Mouse (Mus musculus): ENCODE results near the gene Ercc1. TPM values are rescaled to one million over a fixed set of nuclear protein-coding genes. Genes with fewer than 3 reads are reported as not detected.

Ercc1 gene
- polyA plus RNA-seq, 1 experiment from 2014 or later, result 94.5 TPM

DNA sequence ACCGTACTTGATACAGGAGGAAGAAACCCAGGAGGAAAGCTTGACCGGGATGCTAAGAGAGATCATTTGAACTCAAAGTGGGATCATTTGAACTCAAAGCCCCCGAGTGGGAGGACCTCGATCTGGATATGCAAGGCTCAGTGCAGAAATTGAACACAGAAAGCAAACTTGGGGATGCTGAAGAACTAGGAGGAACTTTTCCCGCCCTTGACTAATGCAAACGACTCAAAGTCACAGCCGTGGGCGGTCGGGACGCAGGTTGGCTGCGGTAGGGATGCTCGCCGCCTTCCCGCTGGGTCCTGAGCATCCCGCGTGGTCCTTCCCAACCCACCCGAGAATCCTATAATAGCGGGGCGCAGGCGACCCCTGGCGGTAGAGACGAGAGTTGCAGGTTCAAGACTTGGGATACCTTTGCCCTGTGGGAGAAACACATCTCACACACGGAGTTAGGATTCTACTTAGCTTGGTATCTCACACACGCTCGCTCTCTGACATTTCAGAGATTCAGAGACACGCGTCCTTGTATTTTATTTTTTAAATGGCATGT is 2.0 kb upstream of the Ercc1 start:
- ATAC-seq (ENCODE audit: insufficient number of reproducible peaks, insufficient read depth, low FRiP score, low TSS enrichment), result no peak
- WGBS, result under 1% methylated on average over 27 of the region's 27 CpGs
- no peak overlapping the region for H3K27ac ChIP-seq

DNA sequence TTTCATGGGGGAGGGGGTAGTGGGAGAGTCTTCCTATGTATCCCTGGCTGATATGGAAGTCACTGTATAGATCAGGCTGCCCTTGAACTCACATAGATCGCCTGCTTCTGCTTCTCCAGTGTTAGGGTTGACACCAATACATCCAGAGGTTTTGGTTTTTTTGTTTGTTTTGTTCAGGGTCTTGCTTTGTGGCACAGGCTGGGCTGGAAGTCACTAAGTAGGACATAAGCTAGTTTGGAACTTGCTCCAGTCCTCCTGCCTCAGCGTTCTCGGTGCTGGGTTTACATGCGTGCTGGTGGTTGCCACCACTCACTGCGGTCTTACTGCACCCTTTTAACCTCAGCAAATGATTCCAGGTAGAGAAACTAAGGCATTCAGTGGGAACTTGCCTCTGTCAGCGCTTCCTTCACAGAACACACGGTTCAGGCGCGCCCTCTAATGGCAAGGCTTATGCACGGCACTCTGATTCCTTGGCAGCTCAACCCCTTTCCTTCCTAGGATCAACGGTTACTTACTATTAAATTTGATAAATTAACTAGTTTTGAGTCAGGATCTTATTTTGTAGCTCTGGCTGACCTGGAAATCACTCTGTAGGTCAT is 1.3 kb upstream of the Ercc1 start:
- ATAC-seq (ENCODE audit: insufficient number of reproducible peaks, insufficient read depth, low FRiP score, low TSS enrichment), result no peak
- Histone ChIP-seq H3K36me3 (peaks cover 5% of the 10 kb centered on the region), H3K27ac (no peak overlapping the region), H3K27me3 (peaks cover 17% of the 10 kb centered on the region), H3K9ac (no peak overlapping the region), H3K4me1 (peaks cover 35% of the 10 kb centered on the region), H3K4me3 (no peak overlapping the region), H3K9me3 (no peaks in the 10 kb centered on the region), H3K4me2 (replicated peaks) (peak overlapping the region; percentile 95)
- 2% methylated on average over 11 of the region's 11 CpGs for WGBS

More for the DNA sequence above, 2.0 kb upstream of the Ercc1 start:
- H3K4me3 ChIP-seq, result peak overlapping the region; percentile 50
- peak overlapping the region; percentile 63 for H3K9ac ChIP-seq
- H3K4me1 ChIP-seq, result peaks cover 35% of the 10 kb centered on the region
- H3K36me3 ChIP-seq, result no peaks in the 10 kb centered on the region
- H3K9me3 ChIP-seq, result no peaks in the 10 kb centered on the region
- H3K4me2 ChIP-seq (replicated peaks), result peak overlapping the region; percentile 95
- H3K27me3 ChIP-seq, result peaks cover 17% of the 10 kb centered on the region

DNA sequence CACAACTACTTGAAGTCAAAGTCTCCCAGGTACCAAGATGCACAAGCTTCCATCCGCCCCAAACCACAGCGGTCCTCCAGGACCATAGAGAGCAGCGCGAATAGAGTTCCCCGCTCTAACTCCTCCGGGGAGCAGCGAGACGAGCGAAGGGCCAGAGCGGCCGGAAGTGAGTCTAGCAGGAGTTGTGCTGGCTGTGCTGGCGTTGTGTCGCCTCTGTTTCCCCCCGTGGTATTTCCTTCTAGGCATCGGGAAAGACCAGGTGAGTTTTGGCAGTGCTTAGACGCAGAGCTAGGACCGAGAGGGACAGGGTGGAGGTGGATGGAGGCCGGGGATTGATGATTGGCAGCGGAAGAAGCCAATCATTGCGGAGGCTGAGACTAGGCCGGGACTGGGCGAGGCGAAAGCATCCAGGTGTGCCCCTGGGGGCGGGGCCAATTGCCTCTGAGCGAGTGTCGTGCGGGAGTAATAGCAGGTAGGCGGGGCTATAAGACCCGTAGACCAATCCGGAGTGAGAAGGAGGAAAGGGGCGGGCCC is 427 bp downstream of the Ercc1 start:
- Histone ChIP-seq H3K4me3 (peak overlapping the region; percentile 68), H3K27me3 (peaks cover 17% of the 10 kb centered on the region), H3K4me1 (peaks cover 35% of the 10 kb centered on the region), H3K9ac (peak overlapping the region; percentile 41), H3K36me3 (peaks cover 22% of the 10 kb centered on the region), H3K27ac (peak overlapping the region; percentile 91), H3K4me2 (replicated peaks) (peak overlapping the region; percentile 73), H3K9me3 (no peaks in the 10 kb centered on the region)
- peak; percentile 90 for ATAC-seq (ENCODE audit: insufficient number of reproducible peaks, insufficient read depth, low FRiP score, low TSS enrichment)
- under 1% methylated on average over 31 of the region's 31 CpGs for WGBS

DNA sequence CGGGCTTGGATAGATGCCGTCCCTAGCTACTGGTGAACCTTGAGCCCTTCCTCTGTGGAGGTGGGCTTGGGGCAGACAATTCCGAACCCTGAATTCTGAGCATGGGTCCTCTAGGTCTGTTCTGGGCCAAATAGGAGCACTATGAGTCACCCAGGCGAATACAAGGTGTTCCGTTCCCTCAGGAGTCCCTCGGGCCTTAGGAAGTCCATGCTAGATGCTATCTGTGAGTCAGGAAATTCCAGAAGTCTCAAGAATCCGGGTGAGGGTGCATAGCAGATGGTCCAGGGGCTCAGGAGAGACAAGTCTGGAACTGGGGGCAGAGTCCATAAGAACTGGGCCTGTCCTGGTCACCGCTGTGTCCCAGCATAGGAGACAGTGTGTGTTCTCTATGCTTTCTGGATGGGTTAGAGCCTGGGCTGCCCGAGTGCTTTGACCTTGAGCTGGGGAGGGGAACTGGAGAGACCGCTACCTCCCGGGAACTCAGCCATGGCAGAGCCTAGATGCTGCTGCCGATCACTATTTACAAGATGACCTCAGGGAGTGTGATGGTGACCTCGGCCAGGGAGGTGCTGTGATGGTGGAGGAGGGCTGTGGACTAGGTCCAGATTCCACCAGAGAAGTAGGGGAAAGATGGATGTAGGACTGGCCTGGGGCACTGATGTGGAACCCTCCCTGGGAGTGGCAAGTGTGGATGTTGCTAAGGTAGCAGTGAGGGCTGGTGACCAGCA is 4.8 kb downstream of the Ercc1 start:
- ATAC-seq (ENCODE audit: insufficient number of reproducible peaks, insufficient read depth, low FRiP score, low TSS enrichment), result no peak
- Histone ChIP-seq H3K9me3 (no peaks in the 10 kb centered on the region), H3K4me3 (no peak overlapping the region), H3K9ac (no peak overlapping the region), H3K4me1 (peaks cover 16% of the 10 kb centered on the region), H3K4me2 (replicated peaks) (no peak overlapping the region), H3K27me3 (no peaks in the 10 kb centered on the region), H3K36me3 (peaks cover 60% of the 10 kb centered on the region), H3K27ac (no peak overlapping the region)
- WGBS, result 87% methylated on average over 13 of the region's 13 CpGs

DNA sequence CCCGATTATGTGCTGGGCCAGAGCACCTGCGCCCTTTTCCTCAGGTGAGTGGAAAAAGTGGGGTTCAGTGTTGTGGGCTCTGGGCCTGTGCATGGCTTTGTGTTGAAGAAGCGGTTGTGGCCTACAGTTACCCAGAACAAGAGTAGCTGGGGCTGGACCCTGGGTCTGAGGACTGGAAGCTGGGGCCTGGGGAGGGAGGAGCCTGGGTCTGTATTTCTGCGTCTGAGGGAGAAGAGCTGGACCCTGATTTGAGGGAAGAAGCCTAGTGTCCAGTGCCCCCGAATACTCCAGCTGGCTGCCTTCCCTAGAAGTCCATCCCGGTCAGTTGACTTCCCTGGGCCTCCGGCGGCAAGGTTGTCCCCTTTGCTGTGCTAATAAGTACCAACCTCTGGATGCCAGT is 5.6 kb downstream of the Ercc1 start:
- Histone ChIP-seq H3K27me3 (no peaks in the 10 kb centered on the region), H3K4me1 (peaks cover 12% of the 10 kb centered on the region), H3K36me3 (peaks cover 69% of the 10 kb centered on the region), H3K4me3 (no peak overlapping the region), H3K27ac (no peak overlapping the region), H3K9me3 (no peaks in the 10 kb centered on the region), H3K9ac (no peak overlapping the region), H3K4me2 (replicated peaks) (no peak overlapping the region)
- 93% methylated on average over 8 of the region's 8 CpGs for WGBS
- no peak for ATAC-seq (ENCODE audit: insufficient number of reproducible peaks, insufficient read depth, low FRiP score, low TSS enrichment)

DNA sequence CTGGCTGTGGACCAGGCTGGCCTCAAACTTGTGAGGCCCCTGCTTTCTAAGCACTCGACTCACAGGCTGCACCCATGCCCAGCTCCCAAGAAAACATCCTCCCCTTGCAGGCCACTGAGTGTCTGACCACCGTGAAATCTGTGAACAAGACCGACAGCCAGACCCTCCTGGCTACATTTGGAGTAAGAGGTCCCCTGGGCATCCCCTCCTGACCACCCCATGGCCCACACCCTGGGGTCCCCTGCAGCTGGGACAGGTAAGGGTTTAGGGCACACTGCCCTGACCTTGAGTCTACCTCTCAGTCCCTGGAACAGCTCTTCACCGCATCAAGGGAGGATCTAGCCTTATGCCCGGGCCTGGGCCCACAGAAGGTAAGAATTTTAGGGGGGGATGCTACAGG is 10.4 kb downstream of the Ercc1 start:
- Histone ChIP-seq H3K4me2 (replicated peaks) (no peak overlapping the region), H3K4me3 (no peak overlapping the region), H3K27ac (no peak overlapping the region), H3K27me3 (no peaks in the 10 kb centered on the region), H3K9ac (no peak overlapping the region), H3K36me3 (peaks cover 69% of the 10 kb centered on the region), H3K4me1 (peaks cover 17% of the 10 kb centered on the region; the same call in 1 of the 2 replicates), H3K9me3 (no peaks in the 10 kb centered on the region)
- 88% methylated on average over 5 of the region's 5 CpGs for WGBS
- ATAC-seq (ENCODE audit: insufficient number of reproducible peaks, insufficient read depth, low FRiP score, low TSS enrichment), result no peak

DNA sequence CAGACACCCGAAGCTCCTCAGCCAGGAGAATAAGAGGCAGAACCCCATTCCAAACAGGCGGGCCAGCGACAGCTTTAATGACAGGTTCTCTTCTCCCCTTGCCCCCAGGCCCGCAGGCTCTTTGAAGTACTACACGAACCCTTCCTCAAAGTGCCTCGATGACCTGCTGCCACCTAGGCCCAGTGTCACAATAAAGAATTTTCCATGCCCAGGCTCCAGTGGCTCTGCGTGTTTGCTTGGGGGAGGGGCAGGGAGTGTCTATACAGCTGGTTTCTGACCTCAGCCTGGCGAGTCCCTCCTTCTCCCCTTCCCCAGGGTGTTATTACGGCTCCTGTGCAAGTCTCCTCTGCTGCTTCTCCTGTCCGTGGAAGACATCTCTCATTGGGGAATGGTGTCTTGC is 11.7 kb downstream of the Ercc1 start:
- Histone ChIP-seq H3K9me3 (no peaks in the 10 kb centered on the region), H3K9ac (no peak overlapping the region), H3K4me2 (replicated peaks) (no peak overlapping the region), H3K27ac (no peak overlapping the region), H3K27me3 (no peaks in the 10 kb centered on the region), H3K4me3 (no peak overlapping the region), H3K4me1 (peaks cover 22% of the 10 kb centered on the region; the same call in 1 of the 2 replicates), H3K36me3 (peaks cover 59% of the 10 kb centered on the region)
- 69% methylated on average over 10 of the region's 10 CpGs for WGBS
- no peak for ATAC-seq (ENCODE audit: insufficient number of reproducible peaks, insufficient read depth, low FRiP score, low TSS enrichment)

DNA sequence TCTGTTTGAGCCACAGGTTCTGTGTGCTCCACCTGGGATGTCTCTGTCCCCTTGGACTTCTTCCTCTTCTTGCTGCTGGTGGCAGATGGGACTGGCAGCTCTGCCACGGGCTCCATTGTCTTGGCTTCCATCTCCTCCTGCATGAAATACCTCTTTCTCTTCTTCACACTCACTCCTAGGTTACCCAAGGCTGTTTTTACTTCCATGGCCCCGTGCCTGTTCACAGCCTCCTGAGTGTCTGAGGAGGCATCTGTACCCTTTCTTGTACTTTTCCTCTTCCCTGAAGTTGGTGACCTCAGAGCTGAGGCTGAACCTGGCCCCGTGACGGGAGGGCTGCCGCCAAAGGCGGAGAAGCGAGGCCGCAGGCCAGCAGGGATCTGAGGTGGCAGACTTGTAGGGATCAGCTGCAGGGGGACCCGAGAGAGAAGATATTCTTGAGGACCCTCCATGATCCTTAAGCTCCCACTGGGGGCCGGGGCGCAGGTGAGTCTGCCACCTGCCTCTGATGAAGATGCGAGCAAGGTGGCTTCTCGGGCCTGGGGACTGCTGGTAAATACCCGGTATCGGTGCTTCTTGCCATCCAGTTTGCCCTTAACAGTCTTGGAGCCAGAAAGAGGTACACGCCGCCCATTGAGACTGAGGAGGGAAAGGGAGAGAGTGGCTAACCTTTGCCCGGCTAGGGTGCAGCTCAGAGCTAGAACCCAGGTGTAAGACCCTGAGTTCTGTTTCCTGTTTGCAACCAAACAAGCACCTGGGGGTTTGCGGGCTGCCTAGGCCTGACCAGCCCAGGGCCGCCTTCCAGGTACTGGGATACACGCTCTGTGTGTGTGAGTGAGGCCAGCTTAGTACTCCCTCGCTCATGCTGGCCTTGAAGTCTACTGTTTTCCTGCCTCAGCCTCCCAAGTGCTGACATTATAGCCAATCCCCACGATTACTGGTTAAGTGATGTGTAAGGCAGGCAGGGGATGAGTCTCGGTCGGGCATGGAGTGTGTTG is 13.1 kb downstream of the Ercc1 start:
- Histone ChIP-seq H3K4me1 (peaks cover 28% of the 10 kb centered on the region), H3K4me2 (replicated peaks) (peak overlapping the region; percentile 89), H3K4me3 (peak overlapping the region; percentile 68), H3K27ac (no peak overlapping the region), H3K36me3 (peaks cover 45% of the 10 kb centered on the region), H3K9me3 (no peaks in the 10 kb centered on the region), H3K9ac (peak overlapping the region; percentile 69; the same call in 1 of the 2 replicates), H3K27me3 (peaks cover 12% of the 10 kb centered on the region)
- WGBS, result 91% methylated on average over 25 of the region's 25 CpGs
- no peak for ATAC-seq (ENCODE audit: insufficient number of reproducible peaks, insufficient read depth, low FRiP score, low TSS enrichment)

DNA sequence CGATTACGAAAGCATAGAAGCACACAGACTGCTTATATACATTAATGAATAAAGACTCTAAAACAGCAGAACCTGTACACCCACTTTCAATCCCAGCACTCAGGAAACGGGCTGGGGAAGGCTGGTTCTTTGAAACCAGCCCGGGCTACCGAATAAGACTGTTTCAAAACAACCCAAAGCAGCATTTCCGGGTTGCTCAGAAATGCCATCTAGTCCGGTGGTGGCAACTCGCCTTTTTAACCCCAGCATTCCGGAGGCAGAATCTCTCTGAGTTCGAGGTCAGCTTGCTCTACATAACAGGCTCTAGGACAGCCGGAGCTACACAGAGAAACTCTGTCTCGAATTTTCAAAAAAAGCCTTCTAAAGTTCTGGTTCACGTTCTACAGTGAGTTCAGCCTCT is 14.1 kb downstream of the Ercc1 start:
- no peaks in the 10 kb centered on the region for H3K9me3 ChIP-seq
- H3K9ac ChIP-seq, result peak overlapping the region; percentile 69
- H3K4me2 ChIP-seq (replicated peaks), result peak overlapping the region; percentile 89
- peaks cover 28% of the 10 kb centered on the region for H3K4me1 ChIP-seq
- 18% methylated on average over 13 of the region's 13 CpGs for WGBS
- peaks cover 36% of the 10 kb centered on the region for H3K36me3 ChIP-seq
- H3K27ac ChIP-seq, result no peak overlapping the region
- no peak for ATAC-seq (ENCODE audit: insufficient number of reproducible peaks, insufficient read depth, low FRiP score, low TSS enrichment)
- peak overlapping the region; percentile 68 for H3K4me3 ChIP-seq
- peaks cover 14% of the 10 kb centered on the region for H3K27me3 ChIP-seq

DNA sequence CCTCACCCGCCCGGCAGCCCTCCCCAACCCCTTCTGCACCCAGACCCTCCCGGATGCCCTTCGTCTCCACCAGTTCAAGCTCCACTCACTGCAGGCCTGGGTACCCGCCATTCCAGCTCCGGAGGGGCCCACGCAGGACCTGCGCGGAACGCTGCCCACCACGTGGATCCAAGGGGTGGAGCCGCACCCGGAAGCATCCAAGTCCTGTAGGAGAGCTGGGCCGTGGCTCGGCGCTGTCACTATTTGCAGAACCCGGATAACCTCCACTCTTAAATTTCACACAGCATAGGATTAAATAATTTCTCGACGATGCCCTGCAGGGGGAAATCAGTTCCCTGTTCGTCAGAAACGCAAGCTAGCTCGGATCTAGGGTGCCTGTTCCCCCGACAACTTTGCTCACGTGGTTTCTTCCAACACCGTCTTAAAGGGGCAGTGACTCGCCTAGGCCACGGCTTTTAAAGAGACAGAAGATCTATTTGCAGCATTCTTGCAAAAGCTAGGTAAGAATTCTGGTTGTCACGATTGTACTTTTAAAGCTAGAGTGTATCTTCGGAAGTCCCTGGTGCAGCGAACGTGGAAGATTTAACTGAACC is 14.8 kb downstream of the Ercc1 start, which contains the start of the genes Cd3eap and Ppp1r13l:
Gene Cd3eap (minus strand): TSS at position 185 of the 593 bp plus-strand sequence.
Gene Ppp1r13l (plus strand): TSS at position 451 of the 593 bp plus-strand sequence.
- Histone ChIP-seq H3K9me3 (no peaks in the 10 kb centered on the region), H3K27me3 (peaks cover 15% of the 10 kb centered on the region), H3K9ac (peak within 1 kb of the TSS; percentile 69), H3K4me2 (replicated peaks) (peak within 1 kb of the TSS; percentile 89), H3K36me3 (peaks cover 30% of the 10 kb centered on the region), H3K4me1 (peaks cover 28% of the 10 kb centered on the region), H3K27ac (no peak within 1 kb of the TSS), H3K4me3 (peak within 1 kb of the TSS; percentile 68)
- ATAC-seq (ENCODE audit: insufficient number of reproducible peaks, insufficient read depth, low FRiP score, low TSS enrichment), result peak; percentile 48
- under 1% methylated on average over 31 of the region's 31 CpGs for WGBS
